Mouse (Mus musculus): ENCODE measurements around the gene Ankzf1. TPM values are rescaled to one million over a fixed set of nuclear protein-coding genes. Genes with fewer than 3 reads are reported as not detected.
A peak's percentile ranks its signal among the peaks of the same experiment; 100 is the strongest.

Ankzf1 gene
- 3.6 and 7.0 TPM in 2 replicates for polyA plus RNA-seq (2012; ENCODE audit: insufficient read depth, insufficient read length, missing spikeins)

DNA sequence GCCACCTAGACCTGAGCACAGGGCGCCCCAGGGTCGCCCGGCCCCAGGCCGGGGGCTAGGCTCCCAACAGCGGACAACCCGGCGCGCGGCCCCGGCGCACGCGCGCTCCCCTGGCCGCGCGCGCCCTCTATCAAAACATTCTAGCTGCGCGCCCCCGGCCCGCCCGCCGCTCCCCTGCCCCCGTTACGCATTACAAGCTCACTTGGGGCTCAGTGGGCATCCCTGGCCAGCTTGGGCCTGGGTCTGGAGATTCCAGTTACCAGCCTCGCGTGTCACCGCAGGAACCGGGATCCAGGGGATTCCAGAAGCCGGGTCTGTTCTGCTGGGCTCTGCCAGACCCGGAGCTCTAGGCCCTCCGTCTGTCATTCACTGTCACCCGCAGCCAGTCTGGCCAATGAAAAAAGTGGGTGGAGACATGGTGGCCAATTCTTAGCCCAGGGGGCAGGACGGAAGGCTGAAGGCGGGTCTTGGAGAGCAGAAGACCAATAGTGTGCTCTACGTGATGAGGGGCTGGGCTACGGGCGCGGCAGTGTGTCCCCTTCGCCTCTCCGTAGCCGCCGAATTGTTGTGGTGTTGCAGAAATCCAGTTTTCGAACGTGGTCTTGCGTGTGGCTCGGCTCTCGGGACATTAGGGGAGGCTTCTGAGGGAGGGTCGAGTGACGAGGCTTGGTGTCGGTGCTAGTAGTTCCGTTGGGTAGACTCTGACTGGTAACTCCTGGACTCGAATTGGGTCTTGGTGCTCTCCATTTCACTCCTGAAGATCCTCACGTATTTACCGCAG is at the start of gene Ankzf1, which contains the start of gene Atg9a:
Ankzf1 (plus strand) TSS at position 530 of the 781 bp plus-strand sequence.
Atg9a (minus strand) TSS at position 575 of the 781 bp plus-strand sequence.
- Histone ChIP-seq H3K4me1 (ENCODE audit: control insufficient read depth, insufficient read depth, insufficient read length, low read length) (peaks cover 7% of the 10 kb centered on the region; the same call in 1 of the 2 replicates), H3K27ac (replicated peaks; ENCODE audit: low read depth, low read length) (peak within 1 kb of the TSS; percentile 64), H3K4me3 (ENCODE audit: insufficient read depth, low read depth, low read length) (peak within 1 kb of the TSS; percentile 82)

- H3K4me1 ChIP-seq (ENCODE audit: control insufficient read depth, insufficient read depth, insufficient read length, low read length): no peaks in the 10 kb centered on the region
- peak within 1 kb of the TSS; percentile 69 for H3K4me3 ChIP-seq (ENCODE audit: insufficient read depth, low read depth, low read length)
- H3K27ac ChIP-seq (replicated peaks; ENCODE audit: low read depth, low read length): peak within 1 kb of the TSS; percentile 91
These were observed 49.4 kb upstream of the Ankzf1 start, which contains the start of the genes Cnppd1 and Retreg2 for GRCm38 (mm10) chr1:75142301-75143261. Cnppd1 (minus strand) TSS chr1:75142711. Retreg2 (plus strand) TSS chr1:75142778.

DNA sequence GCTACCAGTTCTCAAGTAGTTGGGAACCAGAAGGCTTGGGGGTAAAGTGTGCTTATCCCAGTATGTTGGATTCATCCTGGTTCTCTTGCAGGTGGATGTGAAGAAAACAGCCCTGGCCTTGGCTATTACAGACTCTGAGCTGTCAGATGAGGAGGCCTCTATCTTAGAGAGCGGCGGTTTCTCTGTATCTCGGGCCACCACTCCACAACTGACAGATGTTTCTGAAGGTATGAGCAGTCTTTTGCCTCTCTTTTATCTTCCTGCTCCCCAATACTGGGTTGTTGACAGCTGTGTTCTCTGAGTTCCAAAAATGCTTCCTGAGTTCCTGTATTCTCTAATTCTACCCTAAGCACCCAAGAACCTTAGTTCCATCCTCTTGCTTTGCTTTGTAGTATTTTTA is 46.4 kb upstream of the Ankzf1 start:
- no peaks in the 10 kb centered on the region for H3K4me1 ChIP-seq (ENCODE audit: control insufficient read depth, insufficient read depth, insufficient read length, low read length)
- no peak overlapping the region for H3K4me3 ChIP-seq (ENCODE audit: insufficient read depth, low read depth, low read length)
- H3K27ac ChIP-seq (replicated peaks; ENCODE audit: low read depth, low read length): no peak overlapping the region

GRCm38 (mm10) chr1:75147411-75148135 is 44.4 kb upstream of the Ankzf1 start:
- Histone ChIP-seq H3K27ac (replicated peaks; ENCODE audit: low read depth, low read length) (no peak overlapping the region), H3K4me3 (ENCODE audit: insufficient read depth, low read depth, low read length) (no peak overlapping the region), H3K4me1 (ENCODE audit: control insufficient read depth, insufficient read depth, insufficient read length, low read length) (no peaks in the 10 kb centered on the region)

GRCm38 (mm10) chr1:75148727-75149126 is 43.2 kb upstream of the Ankzf1 start:
- Histone ChIP-seq H3K27ac (replicated peaks; ENCODE audit: low read depth, low read length) (no peak overlapping the region), H3K4me3 (ENCODE audit: insufficient read depth, low read depth, low read length) (no peak overlapping the region), H3K4me1 (ENCODE audit: control insufficient read depth, insufficient read depth, insufficient read length, low read length) (no peaks in the 10 kb centered on the region)

- Histone ChIP-seq H3K4me1 (ENCODE audit: control insufficient read depth, insufficient read depth, insufficient read length, low read length) (no peaks in the 10 kb centered on the region), H3K4me3 (ENCODE audit: insufficient read depth, low read depth, low read length) (no peak overlapping the region), H3K27ac (replicated peaks; ENCODE audit: low read depth, low read length) (no peak overlapping the region)
These were observed 36.1 kb upstream of the Ankzf1 start for GRCm38 (mm10) chr1:75155837-75156236.

GRCm38 (mm10) chr1:75158990-75159389 is 33.0 kb upstream of the Ankzf1 start:
- H3K4me1 ChIP-seq (ENCODE audit: control insufficient read depth, insufficient read depth, insufficient read length, low read length): no peaks in the 10 kb centered on the region
- no peak overlapping the region for H3K27ac ChIP-seq (replicated peaks; ENCODE audit: low read depth, low read length)

GRCm38 (mm10) chr1:75159540-75160255 is 32.3 kb upstream of the Ankzf1 start:
- Histone ChIP-seq H3K4me1 (ENCODE audit: control insufficient read depth, insufficient read depth, insufficient read length, low read length) (no peaks in the 10 kb centered on the region), H3K27ac (replicated peaks; ENCODE audit: low read depth, low read length) (no peak overlapping the region), H3K4me3 (ENCODE audit: insufficient read depth, low read depth, low read length) (no peak overlapping the region)

More at GRCm38 (mm10) chr1:75158990-75159389, 33.0 kb upstream of the Ankzf1 start:
- H3K4me3 ChIP-seq (ENCODE audit: insufficient read depth, low read depth, low read length): no peak overlapping the region

GRCm38 (mm10) chr1:75160256-75160617 is 31.7 kb upstream of the Ankzf1 start:
- H3K4me1 ChIP-seq (ENCODE audit: control insufficient read depth, insufficient read depth, insufficient read length, low read length): no peaks in the 10 kb centered on the region
- no peak overlapping the region for H3K4me3 ChIP-seq (ENCODE audit: insufficient read depth, low read depth, low read length)
- H3K27ac ChIP-seq (replicated peaks; ENCODE audit: low read depth, low read length): no peak overlapping the region

GRCm38 (mm10) chr1:75168093-75168471 is 23.9 kb upstream of the Ankzf1 start:
- peak overlapping the region; percentile 70 for H3K27ac ChIP-seq (replicated peaks; ENCODE audit: low read depth, low read length)
- no peaks in the 10 kb centered on the region for H3K4me1 ChIP-seq (ENCODE audit: control insufficient read depth, insufficient read depth, insufficient read length, low read length)
- peak overlapping the region; percentile 55 for H3K4me3 ChIP-seq (ENCODE audit: insufficient read depth, low read depth, low read length)

- Histone ChIP-seq H3K4me3 (ENCODE audit: insufficient read depth, low read depth, low read length) (peak within 1 kb of the TSS; percentile 69), H3K4me1 (ENCODE audit: control insufficient read depth, insufficient read depth, insufficient read length, low read length) (no peaks in the 10 kb centered on the region), H3K27ac (replicated peaks; ENCODE audit: low read depth, low read length) (peak within 1 kb of the TSS; percentile 70)
These were observed 23.2 kb upstream of the Ankzf1 start, which contains the start of gene Zfand2b for GRCm38 (mm10) chr1:75168472-75169464. Zfand2b (plus strand) TSS chr1:75168646.

DNA sequence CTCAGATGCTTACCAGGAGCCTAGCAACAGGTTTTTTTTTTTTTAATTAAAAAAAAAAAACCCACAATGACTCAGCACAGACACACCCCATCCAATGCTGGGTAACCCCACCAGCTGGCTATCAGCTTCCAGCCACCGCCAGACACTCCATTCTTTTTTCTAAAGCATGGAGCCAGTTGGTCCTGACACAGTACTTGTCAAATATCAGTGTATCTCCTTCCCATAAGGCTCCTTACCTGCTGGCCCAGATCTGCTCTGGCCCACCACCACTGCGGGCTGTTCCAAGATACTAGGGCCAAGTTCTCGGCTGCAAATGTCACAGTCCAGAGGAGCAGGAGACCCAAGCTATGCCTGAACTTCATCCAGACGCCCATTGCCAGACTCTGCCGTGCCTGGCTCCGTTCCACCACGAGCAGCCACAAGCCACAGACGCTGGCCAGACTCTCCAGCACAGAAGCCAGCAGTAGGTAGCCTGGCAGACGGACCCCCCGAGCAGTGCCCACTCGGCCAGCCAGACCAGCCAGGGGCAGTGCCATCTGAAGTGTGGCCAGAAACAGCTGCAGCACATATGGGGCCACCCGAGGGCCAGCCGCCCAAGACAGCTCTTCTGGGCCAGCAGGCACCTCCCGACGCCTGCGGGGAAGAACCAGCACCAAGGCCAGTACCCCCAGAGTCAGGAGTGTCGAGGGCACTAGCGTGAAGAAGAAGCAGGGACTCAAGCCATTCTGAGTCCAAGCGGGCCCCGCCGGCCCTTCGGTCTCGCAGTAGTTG is 12.4 kb upstream of the Ankzf1 start:
- H3K27ac ChIP-seq (replicated peaks; ENCODE audit: low read depth, low read length): no peak overlapping the region

More for the DNA sequence above, 12.4 kb upstream of the Ankzf1 start:
- H3K4me1 ChIP-seq (ENCODE audit: control insufficient read depth, insufficient read depth, insufficient read length, low read length): 0 out of 2 replicates have a peak, but pooled peaks cover 3% of the 10 kb centered on the region
- H3K4me3 ChIP-seq (ENCODE audit: insufficient read depth, low read depth, low read length): peak overlapping the region; percentile 69

All from brown adipose tissue, adult 24 weeks (tissue).